Mouse (Mus musculus): ENCODE results near the gene Lpin3. TPM values are rescaled to one million over a fixed set of nuclear protein-coding genes. Genes with fewer than 3 reads are reported as not detected.

Lpin3 gene
- polyA plus RNA-seq, 1 experiment from 2014 or later: 0.44 TPM

DNA sequence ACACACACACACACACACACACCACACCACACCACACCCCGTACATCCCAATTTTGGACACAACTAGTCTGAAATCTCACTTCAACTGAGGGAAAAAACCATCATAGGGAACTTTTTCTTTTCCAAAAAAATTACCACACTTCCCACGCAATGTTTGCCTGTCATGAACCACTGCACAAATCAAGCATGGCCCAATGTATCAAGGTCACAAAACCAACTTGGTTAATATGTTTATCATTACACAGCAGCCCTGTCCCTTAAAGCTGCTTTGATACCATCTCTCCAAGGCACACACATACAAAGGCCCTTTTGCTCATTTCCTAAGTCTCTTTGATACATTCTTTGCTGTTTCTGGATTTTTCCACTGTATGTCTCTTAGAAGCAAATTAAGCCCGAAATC, 9.2 kb upstream of the Lpin3 start:
- Histone ChIP-seq H3K27ac (no peak overlapping the region), H3K4me1 (replicated peaks) (peaks cover 19% of the 10 kb centered on the region), H3K36me3 (no peaks in the 10 kb centered on the region), H3K9ac (0 out of 2 replicates have a peak overlapping the region, but pooled peaks have one; percentile 35), H3K27me3 (no peaks in the 10 kb centered on the region), H3K4me3 (peak overlapping the region; percentile 14), H3K4me2 (peak overlapping the region; percentile 44), H3K9me3 (peaks cover 5% of the 10 kb centered on the region; the same call in 1 of the 2 replicates)
- ATAC-seq (ENCODE audit: low FRiP score): no peak
- WGBS: 79% methylated on average over 3 of the region's 3 CpGs

- Histone ChIP-seq H3K4me1 (replicated peaks) (peaks cover 19% of the 10 kb centered on the region), H3K27me3 (no peaks in the 10 kb centered on the region), H3K27ac (peak overlapping the region; percentile 99), H3K9me3 (peaks cover 5% of the 10 kb centered on the region; the same call in 1 of the 2 replicates), H3K36me3 (no peaks in the 10 kb centered on the region), H3K9ac (peak overlapping the region; percentile 98), H3K4me2 (peak overlapping the region; percentile 77), H3K4me3 (peak overlapping the region; percentile 87)
- peak; percentile 89 for ATAC-seq (ENCODE audit: low FRiP score)
- WGBS: under 1% methylated on average over 39 of the region's 47 CpGs
Observed at GRCm38 (mm10) chr2:160872395-160872794, 8.1 kb upstream of the Lpin3 start.

DNA sequence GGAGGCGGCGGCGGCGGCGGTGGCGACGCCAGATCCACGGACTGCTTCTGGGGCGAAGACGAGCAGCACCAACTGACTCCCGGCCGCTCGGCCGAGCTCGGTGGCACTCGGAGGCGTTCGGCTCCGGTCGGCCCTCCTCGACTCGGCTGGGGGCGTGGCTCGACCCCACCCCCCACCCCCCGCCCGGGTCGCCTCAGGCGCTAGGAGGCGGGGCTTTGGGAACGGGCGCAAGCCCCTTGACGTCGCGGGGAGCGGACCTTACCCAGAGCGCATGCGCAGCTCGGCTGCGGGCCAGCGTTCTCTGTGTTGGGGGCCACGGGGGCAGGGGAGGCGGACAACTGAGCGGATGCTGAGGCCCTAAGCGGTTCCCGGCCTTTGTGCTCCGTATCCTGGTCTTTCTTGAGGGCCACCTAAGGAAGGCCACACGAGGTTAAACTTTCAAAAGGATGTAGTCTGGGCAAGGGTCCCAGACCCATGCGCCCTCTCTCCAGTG, 7.5 kb upstream of the Lpin3 start, which contains the start of gene Zhx3:
Gene Zhx3, minus strand, starts transcription at position 109 of the 493 bp plus-strand sequence.
- Histone ChIP-seq H3K4me2 (peak within 1 kb of the TSS; percentile 77), H3K9ac (peak within 1 kb of the TSS; percentile 98), H3K4me3 (peak within 1 kb of the TSS; percentile 87), H3K27ac (peak within 1 kb of the TSS; percentile 99), H3K27me3 (no peaks in the 10 kb centered on the region), H3K4me1 (replicated peaks) (peaks cover 19% of the 10 kb centered on the region), H3K36me3 (no peaks in the 10 kb centered on the region), H3K9me3 (peaks cover 5% of the 10 kb centered on the region; the same call in 1 of the 2 replicates)
- ATAC-seq (ENCODE audit: low FRiP score): peak; percentile 98
- WGBS: 1% methylated on average over 45 of the region's 48 CpGs

GRCm38 (mm10) chr2:160874231-160874877, 6.1 kb upstream of the Lpin3 start:
- no peak overlapping the region for H3K4me3 ChIP-seq
- no peak overlapping the region for H3K27ac ChIP-seq
- H3K36me3 ChIP-seq: no peaks in the 10 kb centered on the region
- no peak overlapping the region for H3K9ac ChIP-seq
- no peaks in the 10 kb centered on the region for H3K27me3 ChIP-seq
- H3K4me2 ChIP-seq: no peak overlapping the region
- WGBS: 88% methylated on average over 5 of the region's 5 CpGs
- H3K9me3 ChIP-seq: peaks cover 5% of the 10 kb centered on the region; the same call in 1 of the 2 replicates
- ATAC-seq (ENCODE audit: low FRiP score): no peak
- peaks cover 19% of the 10 kb centered on the region for H3K4me1 ChIP-seq (replicated peaks)

DNA sequence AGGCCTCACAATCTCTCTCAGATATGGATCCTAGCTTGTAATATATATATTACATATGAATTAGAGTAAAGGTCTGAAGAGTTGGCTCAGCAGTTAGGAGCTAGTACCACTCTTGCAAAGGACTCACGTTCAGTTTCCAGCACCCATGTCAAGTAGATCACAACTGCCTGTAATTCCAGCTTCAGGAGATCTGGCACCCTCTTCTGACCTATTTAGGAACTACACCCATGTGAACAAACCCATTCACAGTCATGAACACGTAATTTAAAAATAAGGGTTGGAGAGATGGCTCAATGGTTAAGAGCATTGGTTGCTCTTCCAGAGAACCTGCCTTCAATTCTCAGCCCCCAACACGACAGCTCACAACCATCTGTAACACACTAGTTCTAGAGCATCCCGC, 4.4 kb upstream of the Lpin3 start:
- no peaks in the 10 kb centered on the region for H3K27me3 ChIP-seq
- ATAC-seq (ENCODE audit: low FRiP score): no peak
- H3K9me3 ChIP-seq: peaks cover 5% of the 10 kb centered on the region; the same call in 1 of the 2 replicates
- no peak overlapping the region for H3K4me2 ChIP-seq
- no peak overlapping the region for H3K9ac ChIP-seq
- peaks cover 14% of the 10 kb centered on the region for H3K4me1 ChIP-seq (replicated peaks)
- 79% methylated on average over 4 of the region's 4 CpGs for WGBS
- H3K36me3 ChIP-seq: no peaks in the 10 kb centered on the region
- no peak overlapping the region for H3K27ac ChIP-seq
- no peak overlapping the region for H3K4me3 ChIP-seq

- 60% methylated on average over 6 of the region's 6 CpGs for WGBS
- no peak overlapping the region for H3K27ac ChIP-seq
Observed at GRCm38 (mm10) chr2:160881462-160882101, 1.1 kb downstream of the Lpin3 start.

DNA sequence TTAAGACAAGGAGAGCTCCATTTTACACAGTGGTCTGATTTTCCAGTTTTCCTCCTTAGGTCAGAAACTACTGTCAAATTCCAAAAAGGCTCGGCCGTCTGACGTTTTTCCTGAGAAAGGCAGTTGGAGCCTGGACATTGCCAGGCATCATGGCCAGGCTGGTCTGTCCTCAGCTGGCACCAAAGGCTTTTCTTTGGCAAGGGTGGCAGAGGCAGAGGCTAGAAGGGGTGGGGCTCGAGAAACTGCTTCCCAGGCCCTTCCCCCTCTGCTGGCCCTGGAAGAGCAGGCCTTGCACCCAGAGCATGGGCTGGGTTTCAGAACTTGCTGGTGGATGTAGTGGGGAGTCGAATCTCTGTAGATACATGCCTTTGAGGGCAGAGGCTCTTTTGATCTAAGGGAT, 2.0 kb downstream of the Lpin3 start:
- WGBS: 85% methylated on average over 5 of the region's 5 CpGs
- no peak overlapping the region for H3K4me2 ChIP-seq
- H3K4me1 ChIP-seq (replicated peaks): peaks cover 4% of the 10 kb centered on the region; the same call in 1 of the 2 replicates
- H3K27me3 ChIP-seq: no peaks in the 10 kb centered on the region
- H3K27ac ChIP-seq: no peak overlapping the region
- no peaks in the 10 kb centered on the region for H3K9me3 ChIP-seq
- ATAC-seq (ENCODE audit: low FRiP score): no peak
- H3K4me3 ChIP-seq: no peak overlapping the region
- H3K9ac ChIP-seq: no peak overlapping the region
- H3K36me3 ChIP-seq: no peaks in the 10 kb centered on the region

More at GRCm38 (mm10) chr2:160881462-160882101, 1.1 kb downstream of the Lpin3 start:
- Histone ChIP-seq H3K9ac (no peak overlapping the region), H3K4me3 (no peak overlapping the region), H3K36me3 (no peaks in the 10 kb centered on the region), H3K4me2 (no peak overlapping the region), H3K4me1 (replicated peaks) (no peaks in the 10 kb centered on the region), H3K9me3 (no peaks in the 10 kb centered on the region), H3K27me3 (no peaks in the 10 kb centered on the region)
- ATAC-seq (ENCODE audit: low FRiP score): no peak

- H3K27me3 ChIP-seq: peaks cover 10% of the 10 kb centered on the region
- WGBS: 82% methylated on average over 4 of the region's 4 CpGs
- no peaks in the 10 kb centered on the region for H3K9me3 ChIP-seq
- peaks cover 14% of the 10 kb centered on the region for H3K4me1 ChIP-seq (replicated peaks)
- no peaks in the 10 kb centered on the region for H3K36me3 ChIP-seq
- no peak overlapping the region for H3K27ac ChIP-seq
- H3K9ac ChIP-seq: no peak overlapping the region
- ATAC-seq (ENCODE audit: low FRiP score): no peak
- H3K4me3 ChIP-seq: no peak overlapping the region
- H3K4me2 ChIP-seq: no peak overlapping the region
Observed at GRCm38 (mm10) chr2:160883912-160884311, 3.4 kb downstream of the Lpin3 start.

DNA sequence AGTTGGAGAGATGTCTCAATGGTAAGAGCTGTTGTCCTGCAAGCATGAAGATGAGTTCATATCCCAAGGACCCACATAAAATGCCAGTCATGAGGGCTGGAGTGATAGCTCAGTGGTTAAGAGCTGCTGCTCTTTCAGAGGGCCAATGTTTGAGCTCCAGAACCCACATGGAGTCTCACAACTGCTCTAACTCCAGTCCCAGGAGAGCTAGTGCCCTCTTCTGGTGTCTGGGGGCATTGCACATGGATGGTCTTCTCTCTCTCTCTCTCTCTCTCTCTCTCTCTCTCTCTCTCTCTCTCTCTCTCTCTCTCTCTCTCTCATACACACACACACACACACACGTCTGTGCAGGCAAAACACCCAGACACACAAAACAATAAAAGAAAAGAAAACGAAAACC, 4.4 kb downstream of the Lpin3 start:
- peaks cover 18% of the 10 kb centered on the region for H3K27me3 ChIP-seq
- H3K9me3 ChIP-seq: no peaks in the 10 kb centered on the region
- H3K4me1 ChIP-seq (replicated peaks): peaks cover 14% of the 10 kb centered on the region
- H3K4me3 ChIP-seq: no peak overlapping the region
- no peak for ATAC-seq (ENCODE audit: low FRiP score)
- H3K36me3 ChIP-seq: no peaks in the 10 kb centered on the region
- no peak overlapping the region for H3K27ac ChIP-seq
- 35% methylated on average over 2 of the region's 2 CpGs for WGBS
- no peak overlapping the region for H3K4me2 ChIP-seq
- H3K9ac ChIP-seq: no peak overlapping the region

DNA sequence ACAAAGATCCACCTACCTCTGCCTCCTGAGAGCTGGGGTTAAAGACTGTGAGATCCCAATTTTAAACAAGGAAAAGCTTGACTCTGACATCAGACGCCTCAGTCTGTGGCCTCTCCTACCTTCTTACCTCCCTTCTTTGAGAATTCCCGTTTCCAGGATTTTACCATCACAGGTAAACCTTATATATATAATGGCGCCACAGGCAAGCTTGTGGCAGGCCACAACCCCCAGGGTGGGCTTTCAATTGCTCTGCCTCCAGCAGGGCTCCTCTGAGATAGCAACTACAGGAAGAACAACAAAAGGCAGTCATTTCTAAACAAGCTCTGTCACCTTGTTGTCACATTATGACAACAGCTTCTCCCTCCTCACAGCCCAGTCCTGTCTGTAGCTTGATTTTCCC, 5.8 kb downstream of the Lpin3 start:
- H3K27ac ChIP-seq: no peak overlapping the region
- H3K27me3 ChIP-seq: peaks cover 21% of the 10 kb centered on the region
- no peak for ATAC-seq (ENCODE audit: low FRiP score)
- H3K9ac ChIP-seq: no peak overlapping the region
- no peak overlapping the region for H3K4me2 ChIP-seq
- H3K36me3 ChIP-seq: no peaks in the 10 kb centered on the region
- no peaks in the 10 kb centered on the region for H3K9me3 ChIP-seq
- no peak overlapping the region for H3K4me3 ChIP-seq
- WGBS: 74% methylated on average over 3 of the region's 3 CpGs
- peaks cover 14% of the 10 kb centered on the region for H3K4me1 ChIP-seq (replicated peaks)

- Histone ChIP-seq H3K4me2 (peak overlapping the region; percentile 65), H3K4me3 (peak overlapping the region; percentile 39), H3K9me3 (no peaks in the 10 kb centered on the region), H3K4me1 (replicated peaks) (peaks cover 14% of the 10 kb centered on the region), H3K36me3 (no peaks in the 10 kb centered on the region), H3K27me3 (peaks cover 21% of the 10 kb centered on the region), H3K27ac (no peak overlapping the region), H3K9ac (peak overlapping the region; percentile 53; the same call in 1 of the 2 replicates)
- 4% methylated on average over 11 of the region's 11 CpGs for WGBS
- ATAC-seq (ENCODE audit: low FRiP score): peak; percentile 87
Observed at GRCm38 (mm10) chr2:160887284-160887683, 6.8 kb downstream of the Lpin3 start.

- H3K27ac ChIP-seq: no peak overlapping the region
- H3K36me3 ChIP-seq: no peaks in the 10 kb centered on the region
- peak overlapping the region; percentile 39 for H3K4me3 ChIP-seq
- ATAC-seq (ENCODE audit: low FRiP score): peak; percentile 59
- no peaks in the 10 kb centered on the region for H3K9me3 ChIP-seq
- under 1% methylated on average over 26 of the region's 26 CpGs for WGBS
- peaks cover 21% of the 10 kb centered on the region for H3K27me3 ChIP-seq
- peaks cover 14% of the 10 kb centered on the region for H3K4me1 ChIP-seq (replicated peaks)
- peak overlapping the region; percentile 53; the same call in 1 of the 2 replicates for H3K9ac ChIP-seq
- peak overlapping the region; percentile 65 for H3K4me2 ChIP-seq
Observed at GRCm38 (mm10) chr2:160887859-160888258, 7.4 kb downstream of the Lpin3 start.
